Mouse (Mus musculus): ENCODE results near the gene F8a. TPM values are rescaled to one million over a fixed set of nuclear protein-coding genes. Genes with fewer than 3 reads are reported as not detected.
"Not testable (repeated sequence)": the region's sequence is repeated elsewhere in the genome, so short reads cannot be mapped to it uniquely, and the experiment has no call there.

Gene F8a
- 13.3 and 14.6 TPM in 2 replicates for polyA plus RNA-seq (2015; fragmentation: Nextera tagmentation; extraction: Ambion mirVana)

- H3K4me2 ChIP-seq (replicated peaks): peak within 1 kb of the TSS; percentile 80
- H3K9ac ChIP-seq: peak within 1 kb of the TSS; percentile 42
- 22% methylated on average over 38 of the region's 39 CpGs for WGBS
- 0 out of 2 replicates have a peak, but pooled peaks cover 6% of the 10 kb centered on the region for H3K27me3 ChIP-seq
- H3K9me3 ChIP-seq (replicated peaks): no peaks in the 10 kb centered on the region
- peak; percentile 95 for ATAC-seq (ENCODE audit: insufficient number of reproducible peaks, low FRiP score, low TSS enrichment, low read depth)
- peak within 1 kb of the TSS; percentile 59 for H3K4me3 ChIP-seq (replicated peaks)
- no peaks in the 10 kb centered on the region for H3K36me3 ChIP-seq
- H3K27ac ChIP-seq (replicated peaks): peak within 1 kb of the TSS; percentile 87
- no peaks in the 10 kb centered on the region for H3K4me1 ChIP-seq
Observed at GRCm38 (mm10) chrX:73227914-73228605, at the start of gene F8a. F8a (plus strand) TSS chrX:73228291.

- WGBS: 78% methylated on average over 12 of the region's 12 CpGs
- not testable (repeated sequence) for H3K4me1 ChIP-seq; H3K27ac ChIP-seq (replicated peaks); H3K27me3 ChIP-seq; H3K4me3 ChIP-seq (replicated peaks); H3K9ac ChIP-seq; H3K4me2 ChIP-seq (replicated peaks); ATAC-seq (ENCODE audit: insufficient number of reproducible peaks, low FRiP score, low TSS enrichment, low read depth); H3K36me3 ChIP-seq; H3K9me3 ChIP-seq (replicated peaks)
Observed at GRCm38 (mm10) chrX:73191934-73192333, 36.2 kb upstream of the F8a start, which contains the start of gene Xlr3b. Xlr3b (plus strand) TSS chrX:73192207.

GRCm38 (mm10) chrX:73213819-73214564, 14.1 kb upstream of the F8a start, which contains the start of gene Xlr4b:
Xlr4b (plus strand) TSS chrX:73214333.
- not testable (repeated sequence) for H3K9ac ChIP-seq; H3K4me3 ChIP-seq (replicated peaks); H3K27me3 ChIP-seq; H3K36me3 ChIP-seq; ATAC-seq (ENCODE audit: insufficient number of reproducible peaks, low FRiP score, low TSS enrichment, low read depth); H3K4me1 ChIP-seq; H3K27ac ChIP-seq (replicated peaks); H3K4me2 ChIP-seq (replicated peaks); H3K9me3 ChIP-seq (replicated peaks)
- 64% methylated on average over 18 of the region's 19 CpGs for WGBS

DNA sequence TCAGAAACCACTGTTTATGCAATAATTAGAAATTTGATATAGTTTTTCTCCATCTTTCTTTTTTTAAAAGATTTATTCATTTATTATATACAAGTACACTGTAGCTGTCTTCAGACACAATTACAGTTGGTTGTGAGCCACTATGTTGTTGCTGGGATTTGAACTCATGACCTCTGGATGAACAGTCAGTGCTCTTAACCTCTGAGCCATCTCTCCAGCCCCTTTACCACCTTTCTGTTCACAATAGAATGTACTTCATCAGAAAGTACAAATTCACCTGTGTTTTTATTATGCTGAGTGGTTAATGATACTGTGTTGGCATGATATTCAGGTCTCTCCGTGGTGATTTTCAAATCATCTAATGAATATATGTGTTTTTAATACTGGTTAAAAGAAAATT, 2.7 kb upstream of the F8a start:
- Histone ChIP-seq H3K4me2 (replicated peaks) (no peak overlapping the region), H3K9ac (no peak overlapping the region), H3K36me3 (no peaks in the 10 kb centered on the region), H3K27ac (replicated peaks) (no peak overlapping the region), H3K4me3 (replicated peaks) (no peak overlapping the region), H3K4me1 (no peaks in the 10 kb centered on the region), H3K27me3 (0 out of 2 replicates have a peak, but pooled peaks cover 6% of the 10 kb centered on the region), H3K9me3 (replicated peaks) (no peaks in the 10 kb centered on the region)
- WGBS: 43% methylated on average over 1 of the region's 1 CpGs
- ATAC-seq (ENCODE audit: insufficient number of reproducible peaks, low FRiP score, low TSS enrichment, low read depth): no peak

DNA sequence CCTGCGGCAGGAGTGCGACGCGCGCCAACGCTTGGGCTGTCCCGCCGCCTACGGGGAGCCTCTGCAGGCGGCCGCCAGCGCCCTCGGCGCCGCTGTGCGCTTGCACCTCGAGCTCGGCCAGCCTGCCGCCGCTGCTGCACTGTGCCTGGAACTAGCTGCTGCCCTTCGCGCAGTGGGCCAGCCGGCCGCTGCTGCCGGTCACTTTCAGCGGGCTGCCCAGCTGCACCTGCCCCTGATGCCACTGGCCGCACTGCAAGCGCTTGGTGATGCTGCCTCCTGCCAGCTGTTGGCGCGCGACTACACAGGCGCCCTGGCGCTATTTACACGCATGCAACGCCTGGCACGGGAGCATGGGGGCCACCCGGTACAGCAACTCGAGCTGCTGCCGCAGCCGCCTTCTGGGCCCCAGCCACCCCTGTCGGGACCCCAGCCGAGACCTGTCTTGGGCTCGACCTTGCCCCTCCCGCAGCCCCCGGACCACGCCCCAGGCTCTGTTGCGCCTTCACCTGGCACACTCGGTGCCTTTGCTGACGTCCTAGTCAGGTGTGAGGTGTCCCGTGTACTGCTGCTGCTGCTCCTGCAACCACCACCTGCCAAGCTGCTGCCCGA, 619 bp downstream of the F8a start:
- no peaks in the 10 kb centered on the region for H3K4me1 ChIP-seq
- H3K4me3 ChIP-seq (replicated peaks): peak overlapping the region; percentile 59

DNA sequence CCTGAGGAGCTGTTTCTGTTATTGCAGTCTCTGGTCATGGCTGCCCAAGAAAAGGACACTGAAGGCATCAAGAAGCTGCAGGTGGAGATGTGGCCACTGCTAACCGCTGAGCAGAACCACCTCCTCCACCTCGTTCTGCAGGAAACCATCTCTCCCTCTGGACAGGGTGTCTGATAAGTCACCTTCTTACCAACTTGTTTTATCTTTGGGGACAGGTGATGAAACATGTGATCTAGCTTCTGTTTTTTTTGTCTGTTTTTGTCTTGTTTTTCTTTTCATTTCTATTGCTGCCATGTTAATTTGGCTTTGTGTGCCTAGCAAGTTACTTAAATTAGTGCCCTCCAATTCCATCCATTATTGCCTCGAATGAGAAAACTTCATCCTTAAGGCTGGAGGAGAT, 1.2 kb downstream of the F8a start:
- no peak for ATAC-seq (ENCODE audit: insufficient number of reproducible peaks, low FRiP score, low TSS enrichment, low read depth)
- peak overlapping the region; percentile 59 for H3K4me3 ChIP-seq (replicated peaks)
- 0 out of 2 replicates have a peak, but pooled peaks cover 6% of the 10 kb centered on the region for H3K27me3 ChIP-seq
- peak overlapping the region; percentile 80 for H3K4me2 ChIP-seq (replicated peaks)
- no peaks in the 10 kb centered on the region for H3K9me3 ChIP-seq (replicated peaks)
- H3K36me3 ChIP-seq: no peaks in the 10 kb centered on the region
- 0 out of 2 replicates have a peak overlapping the region, but pooled peaks have one; percentile 42 for H3K9ac ChIP-seq
- WGBS: 38% methylated on average over 3 of the region's 3 CpGs
- no peaks in the 10 kb centered on the region for H3K4me1 ChIP-seq
- no peak overlapping the region for H3K27ac ChIP-seq (replicated peaks)

More for the DNA sequence above, 619 bp downstream of the F8a start:
- peak overlapping the region; percentile 87 for H3K27ac ChIP-seq (replicated peaks)
- H3K9me3 ChIP-seq (replicated peaks): no peaks in the 10 kb centered on the region
- H3K4me2 ChIP-seq (replicated peaks): peak overlapping the region; percentile 80
- H3K36me3 ChIP-seq: no peaks in the 10 kb centered on the region
- 0 out of 2 replicates have a peak, but pooled peaks cover 6% of the 10 kb centered on the region for H3K27me3 ChIP-seq
- peak; percentile 74 for ATAC-seq (ENCODE audit: insufficient number of reproducible peaks, low FRiP score, low TSS enrichment, low read depth)
- WGBS: 19% methylated on average over 51 of the region's 51 CpGs
- peak overlapping the region; percentile 42 for H3K9ac ChIP-seq

DNA sequence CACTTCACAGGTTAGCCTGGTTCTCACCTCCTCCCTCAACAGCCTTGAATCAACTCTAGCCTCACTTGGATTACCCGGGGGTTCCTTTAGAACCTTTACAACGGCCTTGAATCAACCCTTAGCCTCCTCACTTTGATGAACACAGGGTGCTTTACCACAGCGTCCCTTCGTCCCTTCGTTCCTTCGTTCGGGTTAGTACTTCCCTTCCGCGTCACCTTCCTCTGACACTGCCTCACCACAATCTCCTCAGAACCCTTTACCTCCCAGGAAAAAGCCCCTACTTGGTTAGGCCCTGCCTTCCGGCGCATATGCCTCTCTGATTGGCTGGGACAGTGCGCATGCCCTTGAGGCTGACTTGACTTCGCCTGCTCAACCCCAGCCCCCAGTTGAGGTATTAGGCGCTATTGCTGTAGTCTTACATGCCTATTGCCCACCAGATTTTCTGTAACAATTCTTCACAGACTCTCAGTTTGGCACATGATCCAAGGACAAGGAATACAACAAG, 14.8 kb downstream of the F8a start, which contains the start of gene Xlr4c:
Xlr4c (minus strand) TSS at position 310 of the 505 bp plus-strand sequence.
- H3K27ac ChIP-seq (replicated peaks); H3K4me3 ChIP-seq (replicated peaks); H3K9me3 ChIP-seq (replicated peaks); H3K36me3 ChIP-seq; H3K4me1 ChIP-seq; H3K4me2 ChIP-seq (replicated peaks); H3K27me3 ChIP-seq; ATAC-seq (ENCODE audit: insufficient number of reproducible peaks, low FRiP score, low TSS enrichment, low read depth); H3K9ac ChIP-seq: not testable (repeated sequence)
- WGBS: 75% methylated on average over 14 of the region's 14 CpGs

DNA sequence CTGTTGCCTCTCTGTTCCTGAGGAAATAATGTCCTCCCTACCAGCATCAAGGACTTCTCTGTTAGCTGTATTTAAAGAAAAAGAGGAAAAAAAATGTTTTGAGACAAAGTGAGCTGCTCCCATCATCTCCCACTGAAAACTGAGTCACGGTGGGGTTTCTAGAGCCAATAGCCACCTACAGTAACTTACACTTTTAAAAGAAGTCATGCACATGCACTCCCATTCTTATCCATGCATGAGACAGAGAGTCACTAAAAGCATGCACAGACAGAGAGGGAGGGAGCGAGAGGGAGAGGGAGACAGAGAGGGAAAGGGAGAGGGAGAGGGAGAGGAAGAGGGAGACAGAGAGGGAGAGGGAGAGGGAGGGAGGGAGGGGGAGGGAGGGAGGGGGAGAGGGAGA, 34.3 kb downstream of the F8a start:
- ATAC-seq (ENCODE audit: insufficient number of reproducible peaks, low FRiP score, low TSS enrichment, low read depth): not testable (repeated sequence)

DNA sequence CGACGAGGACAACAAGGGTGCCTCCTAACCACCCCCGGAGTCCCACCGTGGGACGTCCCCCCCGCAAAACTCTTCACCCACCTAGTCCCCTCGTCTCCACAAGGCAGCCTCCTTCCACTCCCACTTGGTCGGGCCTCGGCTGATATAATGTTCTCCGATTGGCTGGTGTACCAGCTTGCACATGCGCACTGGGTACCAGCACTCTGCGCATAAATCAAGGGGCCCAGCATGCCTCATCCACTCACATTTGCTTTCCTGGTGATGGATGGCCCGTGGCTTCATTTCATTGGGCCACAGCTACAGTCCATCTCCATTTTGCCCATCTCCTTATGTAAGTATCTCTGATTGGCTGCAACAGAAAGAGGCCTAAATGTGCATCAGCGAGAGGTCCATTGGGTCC, 37.2 kb downstream of the F8a start, which contains the start of gene Xlr3c:
Xlr3c (minus strand) TSS at position 121 of the 400 bp plus-strand sequence.
- H3K4me2 ChIP-seq (replicated peaks); H3K9ac ChIP-seq; ATAC-seq (ENCODE audit: insufficient number of reproducible peaks, low FRiP score, low TSS enrichment, low read depth); H3K4me3 ChIP-seq (replicated peaks); H3K36me3 ChIP-seq; H3K27me3 ChIP-seq; H3K4me1 ChIP-seq; H3K27ac ChIP-seq (replicated peaks); H3K9me3 ChIP-seq (replicated peaks): not testable (repeated sequence)
- 89% methylated on average over 14 of the region's 14 CpGs for WGBS

More for the DNA sequence above, 34.3 kb downstream of the F8a start:
- not testable (repeated sequence) for H3K27me3 ChIP-seq; H3K9ac ChIP-seq; H3K4me1 ChIP-seq; H3K36me3 ChIP-seq; H3K27ac ChIP-seq (replicated peaks); H3K4me3 ChIP-seq (replicated peaks); H3K4me2 ChIP-seq (replicated peaks); H3K9me3 ChIP-seq (replicated peaks)
- WGBS: 88% methylated on average over 1 of the region's 2 CpGs

All from embryonic facial prominence, embryonic 15.5 days (tissue).